Mouse (Mus musculus): ENCODE measurements around the gene Trio. TPM values are rescaled to one million over a fixed set of nuclear protein-coding genes. Genes with fewer than 3 reads are reported as not detected.
"Not testable (repeated sequence)": the region's sequence is repeated elsewhere in the genome, so short reads cannot be mapped to it uniquely, and the experiment has no call there.

The Trio gene
- polyA plus RNA-seq, 1 experiment from 2014 or later: 32.9 TPM

DNA sequence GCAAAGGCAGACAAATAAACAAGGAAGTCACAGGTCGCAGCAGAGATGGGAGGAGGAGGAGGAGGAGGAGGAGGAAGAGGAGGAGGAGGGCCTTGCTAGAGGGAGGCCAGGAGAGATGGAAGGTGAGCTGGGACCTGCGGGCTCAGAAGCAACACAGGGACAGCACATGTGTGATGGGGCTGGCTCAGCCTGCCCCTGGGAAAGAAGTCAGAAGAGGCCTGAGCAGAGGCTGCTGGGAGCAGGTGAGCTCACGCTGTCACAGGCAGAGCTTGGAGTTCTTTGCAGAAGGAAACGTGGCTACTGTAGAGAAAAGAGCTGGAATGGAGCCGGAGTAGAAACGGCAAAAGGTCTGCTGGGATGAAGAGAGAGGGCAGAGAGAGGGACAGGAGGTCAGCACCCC, 185.5 kb downstream of the Trio start:
- no peaks in the 10 kb centered on the region for H3K9me3 ChIP-seq
- no peak for ATAC-seq (ENCODE audit: low read depth)
- no peaks in the 10 kb centered on the region; the same call in 1 of the 2 replicates for H3K4me1 ChIP-seq (replicated peaks)
- H3K27ac ChIP-seq (replicated peaks): no peak overlapping the region
- no peak overlapping the region for H3K4me2 ChIP-seq
- H3K36me3 ChIP-seq: peaks cover 89% of the 10 kb centered on the region
- no peak overlapping the region for H3K9ac ChIP-seq
- no peak overlapping the region for H3K4me3 ChIP-seq
- WGBS: 84% methylated on average over 6 of the region's 6 CpGs
- no peaks in the 10 kb centered on the region for H3K27me3 ChIP-seq

GRCm38 (mm10) chr15:27831646-27832045, 194.0 kb downstream of the Trio start:
- no peak for ATAC-seq (ENCODE audit: low read depth)
- Histone ChIP-seq H3K4me3 (no peak overlapping the region), H3K4me1 (replicated peaks) (no peaks in the 10 kb centered on the region), H3K9me3 (no peaks in the 10 kb centered on the region), H3K27me3 (no peaks in the 10 kb centered on the region), H3K36me3 (peaks cover 85% of the 10 kb centered on the region), H3K4me2 (no peak overlapping the region), H3K9ac (no peak overlapping the region), H3K27ac (replicated peaks) (no peak overlapping the region)
- 84% methylated on average over 6 of the region's 6 CpGs for WGBS

DNA sequence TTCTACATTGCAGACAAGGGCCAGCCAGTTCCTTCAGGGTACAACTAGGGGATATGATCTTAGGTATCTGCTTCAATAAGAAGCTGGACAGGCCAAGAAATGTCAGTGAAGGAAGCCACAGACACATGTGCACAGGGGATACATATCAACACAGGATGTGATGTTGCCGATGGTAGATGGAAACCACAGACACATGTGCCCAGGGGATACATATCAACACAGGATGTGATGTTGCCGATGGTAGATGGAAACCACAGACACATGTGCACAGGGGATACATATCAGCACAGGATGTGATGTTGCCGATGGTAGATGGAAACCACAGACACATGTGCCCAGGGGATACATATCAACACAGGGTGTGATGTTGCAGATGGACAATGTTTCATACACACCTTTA, 197.8 kb downstream of the Trio start:
- H3K36me3 ChIP-seq: peaks cover 97% of the 10 kb centered on the region
- H3K4me2 ChIP-seq; H3K27me3 ChIP-seq; H3K9ac ChIP-seq; H3K4me3 ChIP-seq; H3K4me1 ChIP-seq (replicated peaks); H3K27ac ChIP-seq (replicated peaks); H3K9me3 ChIP-seq; ATAC-seq (ENCODE audit: low read depth): not testable (repeated sequence)
- WGBS: 91% methylated on average over 3 of the region's 3 CpGs

GRCm38 (mm10) chr15:27826886-27827285, 198.8 kb downstream of the Trio start:
- whole genome bisulfite sequencing: 93% methylated on average over 4 of the region's 4 CpGs

GRCm38 (mm10) chr15:27826048-27826637, 199.5 kb downstream of the Trio start:
- no peak overlapping the region for H3K4me2 ChIP-seq
- ATAC-seq (ENCODE audit: low read depth): no peak
- no peaks in the 10 kb centered on the region for H3K9me3 ChIP-seq
- H3K4me1 ChIP-seq (replicated peaks): no peaks in the 10 kb centered on the region
- no peak overlapping the region for H3K4me3 ChIP-seq
- 94% methylated on average over 4 of the region's 4 CpGs for WGBS
- H3K27ac ChIP-seq (replicated peaks): no peak overlapping the region
- H3K9ac ChIP-seq: no peak overlapping the region
- peaks cover 94% of the 10 kb centered on the region for H3K36me3 ChIP-seq
- no peaks in the 10 kb centered on the region for H3K27me3 ChIP-seq

More at GRCm38 (mm10) chr15:27826886-27827285, 198.8 kb downstream of the Trio start:
- Histone ChIP-seq H3K4me3 (no peak overlapping the region), H3K9me3 (no peaks in the 10 kb centered on the region), H3K9ac (no peak overlapping the region), H3K4me1 (replicated peaks) (no peaks in the 10 kb centered on the region), H3K4me2 (no peak overlapping the region), H3K36me3 (peaks cover 94% of the 10 kb centered on the region), H3K27ac (replicated peaks) (no peak overlapping the region), H3K27me3 (no peaks in the 10 kb centered on the region)
- no peak for ATAC-seq (ENCODE audit: low read depth)

DNA sequence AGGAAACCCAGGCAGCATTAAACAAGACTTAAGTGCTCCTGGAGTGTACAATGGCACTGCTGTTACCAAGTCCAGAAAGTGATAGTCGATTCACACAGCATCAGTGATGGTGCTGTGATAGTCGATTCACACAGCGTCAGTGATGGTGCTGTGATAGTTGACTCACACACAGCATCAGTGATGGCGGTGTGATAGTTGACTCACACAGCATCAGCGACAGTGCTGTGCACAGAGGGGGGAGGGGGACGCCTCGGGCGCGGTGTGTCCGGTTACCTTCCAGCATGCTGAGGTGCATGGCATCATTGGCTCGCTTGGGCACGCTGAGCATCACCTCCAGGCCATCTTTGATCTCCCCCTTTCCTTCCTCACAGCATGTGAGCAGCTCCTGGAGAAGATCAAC, 200.3 kb downstream of the Trio start:
- Histone ChIP-seq H3K4me3 (no peak overlapping the region), H3K27ac (replicated peaks) (no peak overlapping the region), H3K4me2 (no peak overlapping the region), H3K9me3 (no peaks in the 10 kb centered on the region), H3K9ac (no peak overlapping the region), H3K27me3 (no peaks in the 10 kb centered on the region), H3K4me1 (replicated peaks) (no peaks in the 10 kb centered on the region), H3K36me3 (peaks cover 93% of the 10 kb centered on the region)
- no peak for ATAC-seq (ENCODE audit: low read depth)
- 92% methylated on average over 12 of the region's 12 CpGs for WGBS

DNA sequence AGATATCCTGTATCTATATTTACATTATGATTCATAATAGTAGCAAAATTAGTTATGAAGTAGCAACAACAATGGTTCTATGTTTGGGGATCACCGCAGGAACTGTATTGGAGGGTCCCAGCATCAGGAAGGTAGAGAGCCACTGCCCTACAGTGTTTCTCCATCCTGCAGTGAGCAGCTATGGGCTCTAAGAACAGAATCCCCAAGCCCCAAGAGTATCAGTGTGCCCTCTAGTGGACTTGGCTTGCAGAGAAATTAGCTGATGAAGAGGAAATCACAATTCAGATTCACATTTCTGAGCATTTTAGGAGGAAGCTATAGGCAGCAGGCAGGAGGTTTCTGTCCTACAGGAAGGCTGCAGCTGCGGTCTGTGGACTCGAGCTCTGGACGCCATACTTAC, 202.1 kb downstream of the Trio start:
- Histone ChIP-seq H3K27ac (replicated peaks) (no peak overlapping the region), H3K9ac (no peak overlapping the region), H3K9me3 (no peaks in the 10 kb centered on the region), H3K27me3 (no peaks in the 10 kb centered on the region), H3K4me3 (no peak overlapping the region), H3K4me2 (no peak overlapping the region), H3K36me3 (peaks cover 96% of the 10 kb centered on the region), H3K4me1 (replicated peaks) (no peaks in the 10 kb centered on the region)
- 94% methylated on average over 4 of the region's 4 CpGs for WGBS
- no peak for ATAC-seq (ENCODE audit: low read depth)

DNA sequence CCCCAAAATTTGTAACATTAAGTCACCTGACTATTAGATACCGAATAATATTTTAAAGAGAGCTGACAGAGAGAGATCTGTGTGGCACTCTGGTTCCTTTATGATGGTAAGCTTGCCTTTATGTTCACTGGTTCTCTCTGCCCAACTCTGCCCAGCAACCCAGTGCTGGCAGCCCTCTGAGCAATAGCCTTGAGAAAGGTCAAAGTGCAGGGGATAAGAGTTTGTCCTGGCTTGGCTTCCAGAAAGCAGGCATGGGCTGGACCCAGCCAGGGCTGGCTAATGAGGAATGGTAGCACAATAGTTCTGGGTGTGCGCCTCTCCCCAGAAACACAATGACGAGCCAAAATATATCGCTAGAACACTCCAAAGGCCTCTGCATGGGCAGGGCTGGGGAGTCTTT, 203.2 kb downstream of the Trio start:
- no peaks in the 10 kb centered on the region for H3K27me3 ChIP-seq
- no peak overlapping the region for H3K4me3 ChIP-seq
- H3K4me1 ChIP-seq (replicated peaks): no peaks in the 10 kb centered on the region
- ATAC-seq (ENCODE audit: low read depth): no peak
- 93% methylated on average over 4 of the region's 4 CpGs for WGBS
- H3K9ac ChIP-seq: no peak overlapping the region
- no peaks in the 10 kb centered on the region for H3K9me3 ChIP-seq
- no peak overlapping the region for H3K4me2 ChIP-seq
- peaks cover 96% of the 10 kb centered on the region for H3K36me3 ChIP-seq
- no peak overlapping the region for H3K27ac ChIP-seq (replicated peaks)

- Histone ChIP-seq H3K4me1 (replicated peaks) (no peaks in the 10 kb centered on the region), H3K9me3 (no peaks in the 10 kb centered on the region), H3K27ac (replicated peaks) (no peak overlapping the region), H3K27me3 (no peaks in the 10 kb centered on the region), H3K9ac (no peak overlapping the region), H3K36me3 (peaks cover 96% of the 10 kb centered on the region), H3K4me3 (no peak overlapping the region), H3K4me2 (no peak overlapping the region)
- no peak for ATAC-seq (ENCODE audit: low read depth)
- 95% methylated on average over 11 of the region's 11 CpGs for WGBS
These were observed 203.8 kb downstream of the Trio start for GRCm38 (mm10) chr15:27821651-27822364.

- Histone ChIP-seq H3K4me3 (no peak overlapping the region), H3K27me3 (no peaks in the 10 kb centered on the region), H3K9me3 (no peaks in the 10 kb centered on the region), H3K27ac (replicated peaks) (no peak overlapping the region; the same call in 1 of the 2 replicates), H3K4me1 (replicated peaks) (no peaks in the 10 kb centered on the region), H3K9ac (no peak overlapping the region), H3K4me2 (no peak overlapping the region), H3K36me3 (peaks cover 97% of the 10 kb centered on the region)
- no peak for ATAC-seq (ENCODE audit: low read depth)
- WGBS: 58% methylated on average over 10 of the region's 10 CpGs
These were observed 208.6 kb downstream of the Trio start for GRCm38 (mm10) chr15:27817096-27817495.

GRCm38 (mm10) chr15:27814677-27815391, 210.8 kb downstream of the Trio start:
- no peak for ATAC-seq (ENCODE audit: low read depth)
- Histone ChIP-seq H3K4me3 (no peak overlapping the region), H3K4me1 (replicated peaks) (peaks cover 15% of the 10 kb centered on the region; the same call in 1 of the 2 replicates), H3K9ac (no peak overlapping the region), H3K9me3 (no peaks in the 10 kb centered on the region), H3K27me3 (no peaks in the 10 kb centered on the region), H3K4me2 (no peak overlapping the region), H3K36me3 (peaks cover 94% of the 10 kb centered on the region), H3K27ac (replicated peaks) (0 out of 2 replicates have a peak overlapping the region, but pooled peaks have one; percentile 23)
- WGBS: 71% methylated on average over 6 of the region's 6 CpGs

- peak overlapping the region; percentile 33 for H3K27ac ChIP-seq (replicated peaks)
- 40% methylated on average over 12 of the region's 12 CpGs for WGBS
- no peaks in the 10 kb centered on the region for H3K27me3 ChIP-seq
- H3K9ac ChIP-seq: no peak overlapping the region
- H3K4me1 ChIP-seq (replicated peaks): peaks cover 38% of the 10 kb centered on the region
- no peaks in the 10 kb centered on the region for H3K9me3 ChIP-seq
- H3K36me3 ChIP-seq: peaks cover 68% of the 10 kb centered on the region
- H3K4me2 ChIP-seq: no peak overlapping the region
- no peak overlapping the region for H3K4me3 ChIP-seq
- no peak for ATAC-seq (ENCODE audit: low read depth)
These were observed 214.7 kb downstream of the Trio start for GRCm38 (mm10) chr15:27810793-27811488.
